Mouse (Mus musculus) liver, postnatal 0 days (tissue): ENCODE data around the gene Nme9. TPM values are rescaled to one million over a fixed set of nuclear protein-coding genes. Genes with fewer than 3 reads are reported as not detected.

Experiments used
- ATAC-seq: fragments of 200-750 bp; cut with Nextera tagmentation; 2 replicates; pipeline ENCODE4 v1.8.0; 2017; ENCODE audit warnings: mild to moderate bottlenecking, moderate library complexity
- DNase-seq: peaks from one replicate; pipeline ENCODE4 v3.0.0-alpha.2; 2016
- H3K27ac ChIP-seq: fragments of 300-500 bp; sonication (generic); 2 replicates; pipeline ENCODE4 v1.5.1; 2014; ENCODE audit warnings: antibody characterized with exemption, moderate library complexity, mild to moderate bottlenecking, low read depth
- H3K27me3 ChIP-seq: fragments of 300-500 bp; sonication (generic); 2 replicates; pipeline ENCODE4 v1.6.1; 2014; ENCODE audit warnings: low read length, control low read depth, mixed read lengths; ENCODE audit not compliant: insufficient read depth
- H3K36me3 ChIP-seq: fragments of 300-500 bp; sonication (generic); replicated peaks from 2 replicates; pipeline ENCODE4 v1.6.1; 2014; ENCODE audit warnings: mild to moderate bottlenecking, control low read depth, low read length, moderate library complexity, mixed read lengths; ENCODE audit not compliant: insufficient read depth
- H3K4me1 ChIP-seq: fragments of 300-500 bp; sonication (generic); 2 replicates; pipeline ENCODE4 v1.6.1; 2014; ENCODE audit warnings: antibody characterized with exemption, mild to moderate bottlenecking, control low read depth; ENCODE audit not compliant: insufficient read depth
- H3K4me2 ChIP-seq: fragments of 300-500 bp; sonication (generic); 2 replicates; pipeline ENCODE4 v1.6.1; 2014; ENCODE audit warnings: low read depth, mild to moderate bottlenecking, low read length, moderate library complexity, mixed read lengths
- H3K4me3 ChIP-seq: fragments of 300-500 bp; sonication (generic); 2 replicates; pipeline ENCODE4 v1.5.1; 2014; ENCODE audit warnings: low read depth, low read length
- H3K9ac ChIP-seq: fragments of 300-500 bp; sonication (generic); replicated peaks from 2 replicates; pipeline ENCODE4 v1.6.1; 2014; ENCODE audit warnings: mild to moderate bottlenecking, moderate library complexity
- H3K9me3 ChIP-seq: fragments of 300-500 bp; sonication (generic); 2 replicates; pipeline ENCODE4 v1.6.1; 2016; ENCODE audit warnings: mild to moderate bottlenecking, control low read depth, low read length, mixed read lengths
- CTCF ChIP-seq: sonication (generic); IDR thresholded peaks from 2 replicates; pipeline ENCODE4 v1.5.1; 2016; ENCODE audit warnings: antibody characterized with exemption, low read depth
- EP300 ChIP-seq: IDR thresholded peaks from 2 replicates; pipeline ENCODE4 v1.6.1; 2016; ENCODE audit warnings: antibody characterized with exemption, low read depth, mild to moderate bottlenecking
- WGBS: fragments of 180-500 bp; shearing (Covaris S2); extraction: QIAGEN DNeasy Blood & Tissue Kit; methylation state at CpG from one replicate; pipeline ENCODE4 v1.1.7; 2014; ENCODE audit not compliant: insufficient replicate concordance; 5-methylcytosine and 5-hydroxymethylcytosine counted together
- polyA plus RNA-seq: library from polyadenylated mRNA; unstranded; fragments of >200 nt; fragmentation: Nextera tagmentation; extraction: Ambion mirVana; gene quantifications from 2 replicates; pipeline ENCODE4 v1.2.1, GENCODE M21; 2015

Gene Nme9
- polyA plus RNA-seq, 1 experiment from 2014 or later: not detected

DNA sequence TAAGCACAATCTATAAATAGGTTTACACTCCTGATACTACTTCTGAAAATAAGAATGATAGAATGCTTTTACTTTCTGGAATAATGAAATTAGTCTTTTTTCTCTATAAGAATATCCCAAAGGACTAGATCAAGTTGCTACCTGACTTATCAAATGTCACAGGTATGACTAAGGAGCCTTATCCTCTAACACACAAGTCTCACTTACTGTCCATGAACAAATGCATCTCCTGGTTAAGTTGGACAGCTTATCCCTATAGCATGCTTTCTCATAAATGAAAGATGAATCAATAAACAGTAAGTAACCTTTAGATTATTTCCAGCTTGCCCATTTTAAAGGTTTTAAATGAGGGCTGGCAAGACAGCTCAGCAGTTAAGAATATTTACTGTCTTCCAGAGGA, 33.4 kb downstream of the Nme9 start:
- TF ChIP-seq CTCF (no peak), EP300 (no peak)

DNA sequence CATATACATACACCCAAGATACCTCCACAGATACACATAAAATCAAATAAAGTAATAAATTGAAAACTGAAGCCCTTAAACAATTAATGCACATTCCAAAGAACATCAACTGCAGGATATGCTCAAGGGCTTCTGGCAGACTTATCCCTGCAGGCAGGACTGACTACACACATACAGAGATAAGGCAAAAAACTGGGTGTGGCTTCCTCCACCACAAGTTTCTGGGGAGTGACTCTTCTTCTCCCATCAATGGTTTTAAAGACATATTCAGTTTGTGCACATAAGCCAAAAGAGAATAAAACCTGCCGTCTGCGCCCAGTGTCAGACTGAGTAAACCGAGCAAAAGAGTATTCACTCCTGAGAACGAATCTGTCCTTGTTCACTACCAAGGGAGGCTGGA, 33.9 kb downstream of the Nme9 start:
- H3K36me3 ChIP-seq: peaks cover 27% of the 10 kb centered on the region
- H3K27ac ChIP-seq: no peak overlapping the region
- no peak for TF ChIP-seq CTCF
- TF ChIP-seq EP300: no peak; the same call in 1 of the 2 replicates
- no peak overlapping the region for H3K4me2 ChIP-seq
- 81% methylated on average over 4 of the region's 4 CpGs for WGBS
- peak; percentile 45; the same call in 1 of the 2 replicates for ATAC-seq
- no peaks in the 10 kb centered on the region for H3K9me3 ChIP-seq
- no peak overlapping the region for H3K9ac ChIP-seq
- DNase-seq: no peak
- H3K4me1 ChIP-seq: no peaks in the 10 kb centered on the region
- H3K27me3 ChIP-seq: no peaks in the 10 kb centered on the region
- H3K4me3 ChIP-seq: no peak overlapping the region

More for the DNA sequence above, 33.4 kb downstream of the Nme9 start:
- no peak for ATAC-seq
- Histone ChIP-seq H3K27me3 (no peaks in the 10 kb centered on the region), H3K27ac (no peak overlapping the region), H3K9ac (no peak overlapping the region), H3K9me3 (no peaks in the 10 kb centered on the region), H3K4me3 (no peak overlapping the region), H3K36me3 (peaks cover 27% of the 10 kb centered on the region), H3K4me2 (no peak overlapping the region), H3K4me1 (no peaks in the 10 kb centered on the region)
- DNase-seq: no peak

DNA sequence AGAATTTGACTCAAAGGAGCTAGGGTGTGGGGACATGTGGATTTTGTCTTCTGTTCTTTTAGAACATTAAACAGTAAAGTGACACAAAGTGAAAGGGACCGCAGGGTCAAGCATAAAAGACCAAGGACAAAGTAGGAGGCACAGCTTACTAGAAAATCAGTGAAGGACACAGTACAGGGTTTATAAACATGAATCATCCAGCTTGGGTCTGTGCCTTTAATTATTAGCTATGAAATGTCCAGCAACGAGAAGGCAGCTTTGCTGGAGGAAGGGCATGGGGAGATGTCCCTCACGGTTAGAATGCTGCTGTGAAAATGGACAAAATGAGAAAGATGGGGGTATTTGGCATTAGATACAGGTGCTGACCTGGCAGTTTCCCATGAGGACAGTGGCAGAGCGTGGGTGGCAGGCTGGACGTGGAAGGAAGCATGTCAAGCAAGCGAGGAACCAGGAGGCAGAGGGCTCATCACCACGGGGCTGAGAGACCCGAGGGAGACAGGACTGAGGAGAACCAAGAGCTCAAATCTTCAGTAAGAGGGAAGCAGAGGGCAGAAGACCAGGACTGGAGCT, 35.9 kb downstream of the Nme9 start:
- H3K27ac ChIP-seq: no peak overlapping the region
- H3K27me3 ChIP-seq: no peaks in the 10 kb centered on the region
- H3K9me3 ChIP-seq: no peaks in the 10 kb centered on the region
- no peak overlapping the region for H3K4me3 ChIP-seq
- DNase-seq (no peak), ATAC-seq (no peak)
- no peak overlapping the region for H3K4me2 ChIP-seq
- H3K4me1 ChIP-seq: no peaks in the 10 kb centered on the region
- 87% methylated on average over 8 of the region's 8 CpGs for WGBS
- no peak overlapping the region for H3K9ac ChIP-seq
- peaks cover 27% of the 10 kb centered on the region for H3K36me3 ChIP-seq
- no peak for TF ChIP-seq EP300
- no peak for TF ChIP-seq CTCF

DNA sequence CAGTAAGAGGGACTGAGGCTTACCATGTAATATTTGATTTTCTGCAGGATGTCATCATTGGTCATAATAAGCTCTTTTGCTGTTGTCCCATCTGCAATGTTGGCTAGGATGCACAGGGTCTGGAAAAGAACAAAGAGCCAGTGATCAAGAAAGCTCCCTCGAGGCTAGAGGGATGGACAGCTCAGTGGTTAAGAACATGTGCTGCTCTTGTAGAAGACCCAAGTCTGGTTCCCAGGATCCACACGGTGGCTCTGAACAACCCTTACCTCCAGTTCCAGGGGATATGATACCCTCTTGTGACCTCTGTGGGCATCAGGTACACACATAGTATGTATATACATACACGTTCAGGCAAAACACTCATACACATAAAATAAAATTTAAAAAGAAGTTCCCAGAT, 36.6 kb downstream of the Nme9 start:
- peaks cover 27% of the 10 kb centered on the region for H3K36me3 ChIP-seq
- TF ChIP-seq CTCF (no peak), EP300 (no peak)
- 77% methylated on average over 3 of the region's 3 CpGs for WGBS

DNA sequence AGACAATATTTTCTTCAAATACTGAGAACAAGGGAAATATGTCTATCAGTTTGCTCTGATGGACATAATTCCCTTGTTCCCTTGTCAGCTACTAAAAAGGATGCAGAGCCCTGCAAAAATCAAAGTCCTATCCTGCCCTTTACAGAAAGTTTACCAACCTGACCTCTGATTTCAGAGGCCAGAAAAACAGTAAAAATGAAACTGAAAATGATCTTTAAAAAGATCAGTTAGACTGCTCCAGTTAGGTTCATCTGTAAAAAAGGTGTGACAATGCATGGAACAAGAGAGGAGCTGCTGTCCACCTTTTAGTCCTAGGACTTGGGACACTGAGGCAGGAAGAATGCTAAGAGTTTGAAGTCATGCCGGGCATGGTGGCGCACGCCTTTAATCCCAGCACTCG, 39.8 kb downstream of the Nme9 start:
- TF ChIP-seq CTCF: no peak
- no peak for TF ChIP-seq EP300
- no peak for DNase-seq
- WGBS: 95% methylated on average over 4 of the region's 4 CpGs

More for the DNA sequence above, 36.6 kb downstream of the Nme9 start:
- H3K4me1 ChIP-seq: no peaks in the 10 kb centered on the region
- no peak for DNase-seq
- H3K9ac ChIP-seq: no peak overlapping the region
- H3K9me3 ChIP-seq: no peaks in the 10 kb centered on the region
- no peak overlapping the region for H3K4me3 ChIP-seq
- no peak overlapping the region for H3K4me2 ChIP-seq
- no peak overlapping the region for H3K27ac ChIP-seq
- ATAC-seq: no peak
- H3K27me3 ChIP-seq: no peaks in the 10 kb centered on the region

DNA sequence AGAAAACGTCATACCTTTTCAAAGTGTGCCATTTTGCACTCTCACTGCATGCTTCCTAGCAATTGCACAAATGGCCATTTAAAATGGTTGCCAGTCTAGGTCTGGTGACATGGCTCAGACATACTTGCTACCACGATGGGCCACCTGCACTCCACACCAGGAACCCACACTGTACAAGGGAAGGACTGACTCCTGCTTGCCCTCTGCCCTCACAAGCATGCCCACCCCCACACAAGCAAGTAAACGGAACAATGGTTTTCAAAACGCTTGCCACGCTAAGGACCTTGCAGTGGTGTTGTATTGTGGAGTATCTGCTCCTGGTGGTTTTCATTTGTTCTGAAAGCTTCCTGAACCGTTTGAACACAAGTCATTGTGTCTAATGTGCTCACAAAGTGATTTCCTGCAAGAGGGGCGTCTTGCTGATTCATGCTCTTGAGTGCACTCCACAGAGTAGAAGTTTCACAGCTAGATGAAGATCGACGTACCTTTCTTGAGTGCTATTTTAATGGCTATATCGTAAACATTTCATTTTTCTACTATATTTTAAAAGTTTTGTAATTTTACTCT, 41.4 kb downstream of the Nme9 start:
- Histone ChIP-seq H3K36me3 (peaks cover 18% of the 10 kb centered on the region), H3K4me1 (no peaks in the 10 kb centered on the region), H3K4me3 (no peak overlapping the region), H3K27me3 (no peaks in the 10 kb centered on the region), H3K27ac (no peak overlapping the region), H3K9ac (no peak overlapping the region), H3K9me3 (no peaks in the 10 kb centered on the region), H3K4me2 (no peak overlapping the region)
- no peak for ATAC-seq
- TF ChIP-seq CTCF: no peak
- no peak for TF ChIP-seq EP300
- no peak for DNase-seq
- WGBS: 45% methylated on average over 10 of the region's 10 CpGs

More for the DNA sequence above, 39.8 kb downstream of the Nme9 start:
- Histone ChIP-seq H3K4me3 (no peak overlapping the region), H3K9ac (no peak overlapping the region), H3K4me2 (no peak overlapping the region), H3K9me3 (no peaks in the 10 kb centered on the region), H3K4me1 (no peaks in the 10 kb centered on the region), H3K36me3 (peaks cover 23% of the 10 kb centered on the region), H3K27ac (no peak overlapping the region), H3K27me3 (no peaks in the 10 kb centered on the region)
- ATAC-seq: no peak
